11 mouse cellular contexts compared by ENCODE assay signal in the genomic region with DNA sequence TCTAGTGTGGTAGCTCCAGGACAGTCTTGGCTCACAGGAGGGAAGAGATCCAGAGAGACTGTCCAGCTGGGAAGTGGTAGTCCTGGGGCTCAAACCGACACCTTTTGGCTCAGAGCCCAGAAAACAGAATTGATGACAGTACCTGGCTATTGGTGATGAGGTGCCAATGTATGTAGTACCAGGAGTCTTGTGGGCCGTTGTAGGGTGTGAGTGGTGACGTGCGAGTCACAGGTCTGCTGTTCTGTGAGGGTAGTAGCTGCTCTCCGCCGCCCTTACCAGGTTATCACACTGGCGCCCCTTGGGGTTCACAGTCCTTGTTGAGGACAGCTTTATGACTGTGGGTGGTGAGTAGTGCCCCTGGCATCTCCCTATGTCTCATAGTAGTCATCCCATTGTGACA.
"Had no signal": no experiment of that assay in that cellular context is flagged by ENCODE, and none has a peak within 500 bp of the region (broad histone marks: within the 10 kb centered on the region; RNA-seq: fewer than 3 reads in every experiment).

No protein-coding gene starts in this region.

- H3K4me1 ChIP-seq: midbrain, embryonic 10.5 days; neural tube, embryonic 13.5 days had no signal

- H3K27me3 ChIP-seq: limb, embryonic 13.5 days; neural tube, embryonic 13.5 days had no signal

- H3K4me3 ChIP-seq: limb, embryonic 13.5 days; midbrain, embryonic 10.5 days; neural tube, embryonic 13.5 days had no signal

- H3K27ac ChIP-seq: limb, embryonic 13.5 days; liver, embryonic 14.5 days; midbrain, embryonic 10.5 days; neural tube, embryonic 13.5 days had no signal

- H3K9me3 ChIP-seq: limb, embryonic 13.5 days; midbrain, embryonic 10.5 days; neural tube, embryonic 13.5 days had no signal

- DNase-seq: kidney, postnatal 14 days; left cerebral cortex, postnatal 4 days; lung, adult 18-20 months; midbrain, embryonic 14.5 days; retina, postnatal 1 day; right cerebral cortex, postnatal 4 days; thymus, postnatal 36 days had no signal

- H3K9ac ChIP-seq: limb, embryonic 13.5 days; liver, embryonic 14.5 days; neural tube, embryonic 13.5 days had no signal

- H3K4me2 ChIP-seq: limb, embryonic 13.5 days; neural tube, embryonic 13.5 days had no signal
